Mouse (Mus musculus) heart, embryonic 15.5 days (tissue): ENCODE data around the gene Gm20814. TPM values are rescaled to one million over a fixed set of nuclear protein-coding genes. Genes with fewer than 3 reads are reported as not detected.
"Not testable (repeated sequence)": the region's sequence is repeated elsewhere in the genome, so short reads cannot be mapped to it uniquely, and the experiment has no call there.

Experiments used
- ATAC-seq: fragments of 200-750 bp; cut with Nextera tagmentation; replicated peaks from 2 replicates; pipeline ENCODE4 v1.8.0; 2017; ENCODE audit warnings: low read depth, moderate TSS enrichment; ENCODE audit not compliant: insufficient number of reproducible peaks, insufficient read depth, low FRiP score
- H3K27ac ChIP-seq: fragments of 300-500 bp; sonication (generic); 2 replicates; pipeline ENCODE4 v1.5.1; 2015; ENCODE audit warnings: mild to moderate bottlenecking, inconsistent platforms
- H3K27me3 ChIP-seq: fragments of 300-500 bp; sonication (generic); 2 replicates; pipeline ENCODE4 v1.6.1; 2015; ENCODE audit warnings: inconsistent platforms
- H3K36me3 ChIP-seq: fragments of 300-500 bp; sonication (generic); 2 replicates; pipeline ENCODE4 v1.6.1; 2015; ENCODE audit warnings: mild to moderate bottlenecking, inconsistent platforms
- H3K4me1 ChIP-seq: fragments of 300-500 bp; sonication (generic); replicated peaks from 2 replicates; pipeline ENCODE4 v1.6.1; 2015; ENCODE audit warnings: inconsistent platforms
- H3K4me2 ChIP-seq: fragments of 300-500 bp; sonication (generic); 2 replicates; pipeline ENCODE4 v1.6.1; 2015; ENCODE audit warnings: inconsistent platforms, mild to moderate bottlenecking, moderate library complexity
- H3K4me3 ChIP-seq: fragments of 300-500 bp; sonication (generic); 2 replicates; pipeline ENCODE4 v1.5.1; 2015; ENCODE audit warnings: mild to moderate bottlenecking, inconsistent platforms
- H3K9ac ChIP-seq: fragments of 300-500 bp; sonication (generic); 2 replicates; pipeline ENCODE4 v1.6.1; 2015; ENCODE audit warnings: mild to moderate bottlenecking, inconsistent platforms
- H3K9me3 ChIP-seq: fragments of 300-500 bp; sonication (generic); replicated peaks from 2 replicates; pipeline ENCODE4 v1.6.1; 2016; ENCODE audit warnings: inconsistent platforms
- WGBS: fragments of 180-500 bp; shearing (Covaris S2); methylation state at CpG from one replicate; pipeline ENCODE4 v1.1.7; 2015; ENCODE audit warnings: mixed read lengths; 5-methylcytosine and 5-hydroxymethylcytosine counted together
- polyA plus RNA-seq: library from polyadenylated mRNA; unstranded; fragments of >200 nt; fragmentation: Nextera tagmentation; extraction: Ambion mirVana; gene quantifications from 2 replicates; pipeline ENCODE4 v1.2.1, GENCODE M21; 2015

Gene Gm20814
- not detected in 2 replicates for polyA plus RNA-seq

- no CpG with 5 or more reads among the region's 6 CpGs for WGBS
Measured at GRCm38 (mm10) chrY:75195556-75195955, at the start of gene Gm20814. Gene Gm20814, plus strand, starts transcription at chrY:75195856.

More at GRCm38 (mm10) chrY:75195556-75195955, at the start of gene Gm20814:
- not testable (repeated sequence) for H3K27ac ChIP-seq, H3K27me3 ChIP-seq, H3K4me2 ChIP-seq, ATAC-seq, H3K9ac ChIP-seq, H3K4me1 ChIP-seq, H3K36me3 ChIP-seq, H3K9me3 ChIP-seq, H3K4me3 ChIP-seq
